Mouse (Mus musculus) limb, embryonic 11.5 days (tissue): Measurements from ENCODE around the gene Poc1b. TPM values are rescaled to one million over a fixed set of nuclear protein-coding genes. Genes with fewer than 3 reads are reported as not detected.

ENCODE experiments used
- ATAC-seq: fragments of 200-750 bp; cut with Nextera tagmentation; 2 replicates; pipeline ENCODE4 v1.8.0; 2017; ENCODE audit warnings: low read depth; ENCODE audit not compliant: insufficient number of reproducible peaks, low FRiP score, low TSS enrichment
- DNase-seq: peaks from one replicate; pipeline ENCODE4 v3.0.0-alpha.2; 2015; ENCODE audit warnings: low spot score
- H3K27ac ChIP-seq: fragments of 300-500 bp; sonication (generic); replicated peaks from 2 replicates; pipeline ENCODE4 v1.5.1; 2014; ENCODE audit warnings: low read depth, mild to moderate bottlenecking, low read length
- H3K27me3 ChIP-seq: fragments of 300-500 bp; sonication (generic); 2 replicates; pipeline ENCODE4 v1.6.1; 2014; ENCODE audit warnings: mild to moderate bottlenecking, low read length, mixed read lengths; ENCODE audit not compliant: control insufficient read depth, insufficient read depth
- H3K36me3 ChIP-seq: fragments of 300-500 bp; sonication (generic); 2 replicates; pipeline ENCODE4 v1.6.1; 2014; ENCODE audit warnings: mild to moderate bottlenecking, low read length, moderate library complexity, mixed read lengths; ENCODE audit not compliant: control insufficient read depth, insufficient read depth
- H3K4me1 ChIP-seq: fragments of 300-500 bp; sonication (generic); 2 replicates; pipeline ENCODE4 v1.6.1; 2014; ENCODE audit warnings: low read length, mixed read lengths; ENCODE audit not compliant: control insufficient read depth, insufficient read depth
- H3K4me2 ChIP-seq: fragments of 300-500 bp; sonication (generic); 2 replicates; pipeline ENCODE4 v1.6.1; 2014; ENCODE audit warnings: low read depth, mild to moderate bottlenecking, moderate library complexity; ENCODE audit not compliant: severe bottlenecking
- H3K4me3 ChIP-seq: fragments of 300-500 bp; sonication (generic); 2 replicates; pipeline ENCODE4 v1.5.1; 2014; ENCODE audit warnings: low read depth, low read length
- H3K9ac ChIP-seq: fragments of 300-500 bp; sonication (generic); 2 replicates; pipeline ENCODE4 v1.6.1; 2014; ENCODE audit warnings: mild to moderate bottlenecking, low read length
- H3K9me3 ChIP-seq: fragments of 300-500 bp; sonication (generic); 2 replicates; pipeline ENCODE4 v1.6.1; 2016; ENCODE audit warnings: low read length; ENCODE audit not compliant: control insufficient read depth
- WGBS: fragments of 180-500 bp; shearing (Covaris S2); extraction: QIAGEN DNeasy Blood & Tissue Kit; methylation state at CpG from one replicate; pipeline ENCODE4 v1.1.7; 2014; 5-methylcytosine and 5-hydroxymethylcytosine counted together
- polyA plus RNA-seq: library from polyadenylated mRNA; unstranded; fragments of >200 nt; fragmentation: Nextera tagmentation; extraction: Ambion mirVana; gene quantifications from 2 replicates; pipeline ENCODE4 v1.2.1, GENCODE M21; 2014

The Poc1b gene
- polyA plus RNA-seq, 1 experiment from 2014 or later: 48.4 TPM

DNA sequence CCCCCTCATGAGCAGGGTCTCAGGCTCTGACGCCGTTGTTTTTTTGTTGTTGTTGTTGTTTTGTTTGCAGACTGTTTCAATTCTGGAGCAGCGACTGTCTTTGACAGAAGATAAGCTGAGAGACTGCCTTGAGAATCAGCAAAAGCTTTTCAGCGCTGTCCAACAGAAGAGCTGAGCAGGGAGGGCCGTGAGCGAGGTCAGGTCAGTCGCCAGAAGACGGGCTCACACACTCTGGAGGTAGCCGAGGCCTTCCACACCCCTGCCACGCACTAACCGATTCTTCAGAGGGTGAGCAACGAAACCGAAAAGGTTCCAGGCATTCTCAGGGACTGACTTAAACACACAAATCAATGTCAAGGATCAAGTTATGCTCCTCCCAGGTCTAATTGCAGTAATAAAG lies 89.7 kb downstream of the Poc1b start:
- Histone ChIP-seq H3K27ac (no peak overlapping the region), H3K36me3 (no peaks in the 10 kb centered on the region), H3K4me1 (peaks cover 10% of the 10 kb centered on the region), H3K9me3 (no peaks in the 10 kb centered on the region), H3K9ac (no peak overlapping the region), H3K27me3 (no peaks in the 10 kb centered on the region), H3K4me2 (no peak overlapping the region), H3K4me3 (no peak overlapping the region)
- 77% methylated on average over 13 of the region's 13 CpGs for WGBS
- ATAC-seq (no peak), DNase-seq (no peak)

DNA sequence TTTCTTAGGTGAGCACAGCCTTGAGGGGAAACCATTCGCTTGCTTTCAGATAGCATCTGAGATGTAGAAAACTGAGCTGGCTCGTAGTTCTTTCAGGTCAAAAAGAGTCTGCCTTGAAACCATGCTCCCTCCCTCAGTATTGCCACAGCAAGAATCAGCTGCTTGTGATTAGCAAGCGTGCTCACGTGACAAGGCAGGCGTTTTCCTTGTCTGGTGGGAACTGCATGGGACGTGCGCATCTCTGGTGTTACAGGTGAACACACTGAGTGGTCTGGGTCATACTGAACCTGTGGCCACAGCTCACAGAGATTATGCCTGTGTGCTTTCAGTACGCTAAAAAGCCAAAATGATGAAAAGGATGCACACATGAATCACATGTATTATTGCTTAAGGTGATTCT lies 90.3 kb downstream of the Poc1b start:
- H3K36me3 ChIP-seq: no peaks in the 10 kb centered on the region
- ATAC-seq: no peak
- H3K9ac ChIP-seq: no peak overlapping the region
- no peak overlapping the region for H3K4me3 ChIP-seq
- DNase-seq: peak; percentile 58
- 45% methylated on average over 8 of the region's 8 CpGs for WGBS
- no peak overlapping the region for H3K4me2 ChIP-seq
- no peak overlapping the region for H3K27ac ChIP-seq
- peaks cover 10% of the 10 kb centered on the region for H3K4me1 ChIP-seq
- H3K27me3 ChIP-seq: no peaks in the 10 kb centered on the region
- no peaks in the 10 kb centered on the region for H3K9me3 ChIP-seq

DNA sequence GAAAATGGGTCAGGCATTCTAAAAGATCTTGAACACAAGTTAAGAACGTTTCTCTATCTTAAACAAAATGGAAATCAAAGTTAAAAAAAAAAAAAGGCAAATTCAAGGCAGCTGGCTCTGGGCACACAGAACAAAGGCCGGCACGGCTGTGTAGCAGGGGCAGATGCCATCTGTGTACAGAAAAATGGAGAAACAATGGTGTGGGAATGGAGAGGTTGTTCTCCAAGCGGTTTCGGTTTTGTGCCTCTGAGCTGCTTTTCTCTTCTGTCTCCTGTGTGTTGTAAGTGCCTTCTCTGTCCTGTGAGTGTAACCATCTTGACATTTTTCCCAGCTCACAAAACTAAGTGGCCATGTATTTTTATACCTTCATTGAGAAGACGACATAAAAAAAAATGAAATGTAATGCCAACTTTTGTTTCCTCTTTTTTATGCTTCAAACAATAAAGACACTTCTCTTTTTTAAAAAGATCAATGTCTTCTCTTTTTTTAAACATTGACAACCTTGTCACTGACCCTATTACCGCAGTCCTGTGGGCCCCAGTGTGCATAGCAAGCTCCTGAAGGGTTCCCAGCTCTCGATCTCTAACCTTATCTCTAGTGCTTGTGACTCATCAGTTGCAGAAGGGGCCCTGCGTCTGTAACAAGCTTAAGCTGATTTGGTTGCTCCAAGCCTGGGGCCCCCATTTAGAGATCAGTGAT lies 90.9 kb downstream of the Poc1b start:
- Histone ChIP-seq H3K27ac (no peak overlapping the region), H3K9ac (no peak overlapping the region), H3K9me3 (no peaks in the 10 kb centered on the region), H3K36me3 (no peaks in the 10 kb centered on the region), H3K4me2 (no peak overlapping the region), H3K27me3 (no peaks in the 10 kb centered on the region), H3K4me1 (peaks cover 14% of the 10 kb centered on the region), H3K4me3 (no peak overlapping the region)
- WGBS: 84% methylated on average over 9 of the region's 9 CpGs
- DNase-seq: no peak
- ATAC-seq: no peak

DNA sequence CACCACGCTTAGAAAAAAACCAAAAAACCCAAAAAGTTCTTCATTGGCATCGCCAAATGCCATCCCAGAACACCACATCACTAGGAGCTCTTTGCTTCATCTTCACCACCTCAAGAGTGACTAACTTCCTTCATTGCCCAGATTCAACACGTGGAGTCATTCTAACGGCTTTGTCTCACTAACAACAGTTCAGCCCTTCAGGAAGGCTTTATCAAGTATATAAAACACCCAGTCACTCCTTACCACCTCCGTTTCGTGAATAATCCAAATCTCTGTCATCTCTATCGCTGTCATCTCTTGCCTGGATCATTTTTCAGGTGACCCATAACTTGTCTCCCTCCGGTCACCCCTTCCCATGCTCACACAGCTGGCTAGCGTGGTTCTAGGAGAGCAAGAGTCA lies 92.1 kb downstream of the Poc1b start:
- 90% methylated on average over 9 of the region's 9 CpGs for WGBS
- H3K36me3 ChIP-seq: no peaks in the 10 kb centered on the region
- no peaks in the 10 kb centered on the region for H3K27me3 ChIP-seq
- H3K4me2 ChIP-seq: no peak overlapping the region
- no peak for DNase-seq
- no peak for ATAC-seq
- no peak overlapping the region for H3K4me3 ChIP-seq
- H3K27ac ChIP-seq: no peak overlapping the region
- H3K4me1 ChIP-seq: peaks cover 15% of the 10 kb centered on the region
- H3K9me3 ChIP-seq: no peaks in the 10 kb centered on the region
- no peak overlapping the region for H3K9ac ChIP-seq

DNA sequence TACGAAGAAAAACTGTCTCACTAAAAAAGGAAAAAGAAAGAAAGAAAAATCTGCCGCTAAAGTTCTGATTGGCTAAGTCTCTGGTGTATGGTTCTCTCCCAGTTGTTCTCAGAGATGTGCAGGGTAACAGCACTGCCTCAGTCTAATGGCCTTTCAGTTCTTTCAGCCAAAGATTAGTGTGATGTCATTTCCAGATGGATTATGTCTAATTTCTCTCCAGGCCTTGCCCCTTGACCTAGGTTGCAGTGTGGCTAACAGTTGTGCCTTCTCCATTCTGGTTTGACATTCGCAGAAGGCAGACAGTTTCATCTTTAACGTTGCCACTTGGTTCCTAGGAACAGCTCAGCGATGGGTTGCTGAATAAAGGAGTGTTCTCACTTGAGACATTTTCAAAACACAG lies 94.1 kb downstream of the Poc1b start:
- H3K27ac ChIP-seq: no peak overlapping the region
- ATAC-seq (no peak), DNase-seq (no peak)
- H3K4me2 ChIP-seq: no peak overlapping the region
- H3K4me3 ChIP-seq: no peak overlapping the region
- H3K4me1 ChIP-seq: peaks cover 22% of the 10 kb centered on the region
- H3K36me3 ChIP-seq: no peaks in the 10 kb centered on the region
- no peaks in the 10 kb centered on the region for H3K9me3 ChIP-seq
- WGBS: 70% methylated on average over 5 of the region's 5 CpGs
- no peaks in the 10 kb centered on the region for H3K27me3 ChIP-seq
- no peak overlapping the region for H3K9ac ChIP-seq

DNA sequence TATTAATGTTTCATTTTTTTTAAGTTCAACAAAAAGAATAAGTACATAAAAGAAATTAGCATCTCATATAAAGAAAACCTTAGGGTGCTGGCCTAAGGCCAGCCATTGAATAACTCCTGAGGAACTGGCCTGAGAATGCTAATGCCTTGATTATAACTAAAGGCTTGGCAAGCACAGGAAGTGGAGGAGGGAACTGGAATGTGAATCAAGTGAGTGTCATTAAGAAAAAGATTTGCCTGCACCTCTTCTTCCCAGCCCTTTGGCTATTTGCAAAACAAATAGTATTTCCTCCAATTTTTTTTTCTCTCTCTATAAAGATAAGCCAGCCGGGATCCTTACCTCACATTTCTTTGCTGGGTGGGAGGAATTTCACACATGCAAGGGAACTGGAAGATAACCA lies 95.0 kb downstream of the Poc1b start:
- ATAC-seq: no peak
- Histone ChIP-seq H3K4me3 (no peak overlapping the region), H3K27me3 (no peaks in the 10 kb centered on the region), H3K9me3 (no peaks in the 10 kb centered on the region), H3K36me3 (no peaks in the 10 kb centered on the region), H3K27ac (no peak overlapping the region), H3K4me1 (peaks cover 18% of the 10 kb centered on the region), H3K4me2 (no peak overlapping the region), H3K9ac (no peak overlapping the region)
- 16% methylated on average over 1 of the region's 1 CpGs for WGBS
- no peak for DNase-seq

DNA sequence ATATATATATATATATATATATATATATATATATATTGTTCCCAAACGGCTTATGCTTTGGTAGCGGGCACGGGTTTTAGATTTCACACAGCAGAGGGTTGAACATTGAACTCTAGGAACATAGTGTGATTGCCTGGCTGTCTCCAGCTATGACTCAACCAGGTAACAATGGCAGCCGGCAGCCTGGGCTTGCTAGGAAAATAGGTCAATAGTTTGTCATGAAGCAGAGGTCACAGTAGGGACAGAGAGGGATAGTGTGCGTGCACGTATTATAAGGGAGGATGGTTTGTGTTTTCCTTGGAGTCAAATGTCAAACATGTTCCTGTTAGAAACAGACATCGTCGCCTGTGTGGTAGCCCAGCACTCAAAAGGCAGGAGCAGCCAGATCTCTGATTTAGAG lies 95.5 kb downstream of the Poc1b start:
- ATAC-seq (no peak), DNase-seq (no peak)
- Histone ChIP-seq H3K27ac (no peak overlapping the region), H3K4me1 (peaks cover 16% of the 10 kb centered on the region), H3K4me3 (no peak overlapping the region), H3K4me2 (no peak overlapping the region), H3K9ac (no peak overlapping the region), H3K36me3 (no peaks in the 10 kb centered on the region), H3K9me3 (no peaks in the 10 kb centered on the region), H3K27me3 (no peaks in the 10 kb centered on the region)
- 27% methylated on average over 8 of the region's 8 CpGs for WGBS

DNA sequence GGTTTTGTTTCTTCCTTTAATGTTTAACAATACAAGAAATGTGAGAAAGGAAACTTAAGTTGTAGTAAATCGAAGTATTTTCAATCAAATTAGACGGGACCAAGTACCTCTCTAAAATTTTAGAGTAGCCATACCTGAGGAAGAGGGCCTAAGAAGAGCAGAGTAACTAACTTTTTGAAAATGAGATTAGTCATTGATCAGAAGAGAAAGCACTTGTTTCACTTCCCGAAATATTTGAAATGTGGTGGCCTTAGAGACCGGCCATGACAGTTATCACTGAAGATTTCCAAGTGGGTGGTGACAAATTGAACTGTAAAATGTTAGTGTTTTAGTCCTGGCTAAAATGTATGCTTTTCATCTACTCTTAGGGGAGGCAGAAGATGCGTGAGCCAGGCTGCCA lies 96.3 kb downstream of the Poc1b start:
- no peak for ATAC-seq
- DNase-seq: no peak
- Histone ChIP-seq H3K4me1 (peaks cover 16% of the 10 kb centered on the region), H3K9ac (no peak overlapping the region), H3K27me3 (no peaks in the 10 kb centered on the region), H3K4me3 (no peak overlapping the region), H3K36me3 (no peaks in the 10 kb centered on the region), H3K9me3 (no peaks in the 10 kb centered on the region), H3K4me2 (peak overlapping the region; percentile 48), H3K27ac (no peak overlapping the region)
- WGBS: 46% methylated on average over 5 of the region's 5 CpGs
